Mouse (Mus musculus) heart, embryonic 12.5 days (tissue): ENCODE measurements around the gene Sinhcaf. TPM values are rescaled to one million over a fixed set of nuclear protein-coding genes. Genes with fewer than 3 reads are reported as not detected.
"Not testable (repeated sequence)": the region's sequence is repeated elsewhere in the genome, so short reads cannot be mapped to it uniquely, and the experiment has no call there.

Source experiments
- ATAC-seq: fragments of 200-750 bp; cut with Nextera tagmentation; 2 replicates; pipeline ENCODE4 v1.8.0; 2017; ENCODE audit warnings: moderate TSS enrichment, moderate library complexity; ENCODE audit not compliant: insufficient number of reproducible peaks, low FRiP score
- H3K27ac ChIP-seq: fragments of 300-500 bp; sonication (generic); 2 replicates; pipeline ENCODE4 v1.5.1; 2016; ENCODE audit warnings: mild to moderate bottlenecking, moderate library complexity; ENCODE audit not compliant: poor library complexity, severe bottlenecking
- H3K27me3 ChIP-seq: fragments of 300-500 bp; sonication (generic); replicated peaks from 2 replicates; pipeline ENCODE4 v1.6.1; 2016; ENCODE audit warnings: mild to moderate bottlenecking, moderate library complexity
- H3K36me3 ChIP-seq: fragments of 300-500 bp; sonication (generic); 2 replicates; pipeline ENCODE4 v1.6.1; 2016; ENCODE audit warnings: mild to moderate bottlenecking, moderate library complexity
- H3K4me1 ChIP-seq: fragments of 300-500 bp; sonication (generic); replicated peaks from 2 replicates; pipeline ENCODE4 v1.6.1; 2016; ENCODE audit warnings: mild to moderate bottlenecking
- H3K4me2 ChIP-seq: fragments of 300-500 bp; sonication (generic); 2 replicates; pipeline ENCODE4 v1.6.1; 2016; ENCODE audit warnings: mild to moderate bottlenecking, moderate library complexity
- H3K4me3 ChIP-seq: fragments of 300-500 bp; sonication (generic); 2 replicates; pipeline ENCODE4 v1.5.1; 2016; ENCODE audit warnings: mild to moderate bottlenecking
- H3K9ac ChIP-seq: fragments of 300-500 bp; sonication (generic); 2 replicates; pipeline ENCODE4 v1.6.1; 2016; ENCODE audit warnings: mild to moderate bottlenecking, moderate library complexity
- H3K9me3 ChIP-seq: fragments of 300-500 bp; sonication (generic); replicated peaks from 2 replicates; pipeline ENCODE4 v1.6.1; 2016; ENCODE audit warnings: mild to moderate bottlenecking, moderate library complexity
- WGBS: fragments of 180-500 bp; shearing (Covaris S2); methylation state at CpG from one replicate; pipeline ENCODE4 v1.1.7; 2016; 5-methylcytosine and 5-hydroxymethylcytosine counted together
- polyA plus RNA-seq: library from polyadenylated mRNA; unstranded; fragments of >200 nt; fragmentation: Nextera tagmentation; extraction: Ambion mirVana; gene quantifications from 2 replicates; pipeline ENCODE4 v1.2.1, GENCODE M21; 2016

The Sinhcaf gene
- polyA plus RNA-seq, 1 experiment from 2014 or later: 95.6 TPM

- Histone ChIP-seq H3K4me3 (peak overlapping the region; percentile 66), H3K27me3 (no peaks in the 10 kb centered on the region), H3K27ac (peak overlapping the region; percentile 95), H3K4me2 (peak overlapping the region; percentile 82), H3K36me3 (peaks cover 7% of the 10 kb centered on the region), H3K9ac (peak overlapping the region; percentile 97), H3K4me1 (peaks cover 24% of the 10 kb centered on the region), H3K9me3 (no peaks in the 10 kb centered on the region)
- peak; percentile 74 for ATAC-seq
- under 1% methylated on average over 92 of the region's 92 CpGs for WGBS
Observed at GRCm38 (mm10) chr6:148944767-148945508, 1.3 kb downstream of the Sinhcaf start.

- 0% methylated on average over 30 of the region's 30 CpGs for WGBS
- H3K4me3 ChIP-seq: peak overlapping the region; percentile 66
- H3K9ac ChIP-seq: peak overlapping the region; percentile 97
- H3K4me1 ChIP-seq: peaks cover 24% of the 10 kb centered on the region
- H3K9me3 ChIP-seq: no peaks in the 10 kb centered on the region
- peak overlapping the region; percentile 95 for H3K27ac ChIP-seq
- ATAC-seq: no peak; the same call in none of the 2 replicates
- peak overlapping the region; percentile 82 for H3K4me2 ChIP-seq
- peaks cover 7% of the 10 kb centered on the region for H3K36me3 ChIP-seq
- no peaks in the 10 kb centered on the region for H3K27me3 ChIP-seq
Observed at GRCm38 (mm10) chr6:148944344-148944766, 1.9 kb downstream of the Sinhcaf start.

- peak overlapping the region; percentile 66 for H3K4me3 ChIP-seq
- H3K36me3 ChIP-seq: peaks cover 7% of the 10 kb centered on the region
- H3K9me3 ChIP-seq: no peaks in the 10 kb centered on the region
- H3K4me1 ChIP-seq: peaks cover 24% of the 10 kb centered on the region
- no peak overlapping the region for H3K27ac ChIP-seq
- peak overlapping the region; percentile 97 for H3K9ac ChIP-seq
- 23% methylated on average over 3 of the region's 3 CpGs for WGBS
- no peak for ATAC-seq
- peak overlapping the region; percentile 82 for H3K4me2 ChIP-seq
- H3K27me3 ChIP-seq: no peaks in the 10 kb centered on the region
Observed at GRCm38 (mm10) chr6:148943695-148944094, 2.6 kb downstream of the Sinhcaf start.

- H3K4me1 ChIP-seq: peaks cover 24% of the 10 kb centered on the region
- peaks cover 7% of the 10 kb centered on the region for H3K36me3 ChIP-seq
- H3K27ac ChIP-seq: no peak overlapping the region
- ATAC-seq: no peak
- no peak overlapping the region for H3K9ac ChIP-seq
- 76% methylated on average over 4 of the region's 4 CpGs for WGBS
- H3K4me3 ChIP-seq: no peak overlapping the region
- no peaks in the 10 kb centered on the region for H3K9me3 ChIP-seq
- no peak overlapping the region for H3K4me2 ChIP-seq
- no peaks in the 10 kb centered on the region for H3K27me3 ChIP-seq
Observed at GRCm38 (mm10) chr6:148942406-148942805, 3.9 kb downstream of the Sinhcaf start.

- Histone ChIP-seq H3K27ac (no peak overlapping the region), H3K4me3 (no peak overlapping the region), H3K4me2 (no peak overlapping the region), H3K4me1 (peaks cover 21% of the 10 kb centered on the region), H3K27me3 (no peaks in the 10 kb centered on the region), H3K9ac (no peak overlapping the region), H3K36me3 (peaks cover 7% of the 10 kb centered on the region), H3K9me3 (no peaks in the 10 kb centered on the region)
- WGBS: 59% methylated on average over 5 of the region's 5 CpGs
- ATAC-seq: no peak
Observed at GRCm38 (mm10) chr6:148941880-148942279, 4.4 kb downstream of the Sinhcaf start.

GRCm38 (mm10) chr6:148940383-148940782 lies 5.9 kb downstream of the Sinhcaf start:
- not testable (repeated sequence) for ATAC-seq, H3K27ac ChIP-seq, H3K4me3 ChIP-seq, H3K27me3 ChIP-seq, H3K9ac ChIP-seq, H3K36me3 ChIP-seq, H3K4me2 ChIP-seq, H3K9me3 ChIP-seq
- H3K4me1 ChIP-seq: peaks cover 23% of the 10 kb centered on the region
- 76% methylated on average over 2 of the region's 3 CpGs for WGBS

- H3K27ac ChIP-seq: no peak overlapping the region
- peaks cover 18% of the 10 kb centered on the region for H3K4me1 ChIP-seq
- no peak overlapping the region for H3K9ac ChIP-seq
- ATAC-seq: no peak
- no peak overlapping the region for H3K4me3 ChIP-seq
- no peak overlapping the region for H3K4me2 ChIP-seq
- WGBS: 50% methylated on average over 1 of the region's 1 CpGs
- peaks cover 7% of the 10 kb centered on the region for H3K36me3 ChIP-seq
- no peaks in the 10 kb centered on the region for H3K27me3 ChIP-seq
- H3K9me3 ChIP-seq: no peaks in the 10 kb centered on the region
Observed at GRCm38 (mm10) chr6:148937693-148938092, 8.6 kb downstream of the Sinhcaf start.

- WGBS: 57% methylated on average over 3 of the region's 3 CpGs
- Histone ChIP-seq H3K9ac (no peak overlapping the region), H3K4me3 (no peak overlapping the region), H3K27ac (no peak overlapping the region), H3K27me3 (no peaks in the 10 kb centered on the region), H3K36me3 (peaks cover 24% of the 10 kb centered on the region), H3K9me3 (no peaks in the 10 kb centered on the region), H3K4me2 (no peak overlapping the region), H3K4me1 (peaks cover 9% of the 10 kb centered on the region)
- ATAC-seq: no peak
Observed at GRCm38 (mm10) chr6:148934961-148935590, 11.2 kb downstream of the Sinhcaf start.

- H3K9ac ChIP-seq: no peak overlapping the region
- no peak overlapping the region for H3K4me3 ChIP-seq
- H3K27me3 ChIP-seq: no peaks in the 10 kb centered on the region
- H3K36me3 ChIP-seq: peaks cover 56% of the 10 kb centered on the region
- peaks cover 9% of the 10 kb centered on the region for H3K4me1 ChIP-seq
- 86% methylated on average over 6 of the region's 6 CpGs for WGBS
- H3K4me2 ChIP-seq: no peak overlapping the region
- no peaks in the 10 kb centered on the region for H3K9me3 ChIP-seq
- H3K27ac ChIP-seq: no peak overlapping the region
- ATAC-seq: no peak
Observed at GRCm38 (mm10) chr6:148931281-148931680, 15.0 kb downstream of the Sinhcaf start.

DNA sequence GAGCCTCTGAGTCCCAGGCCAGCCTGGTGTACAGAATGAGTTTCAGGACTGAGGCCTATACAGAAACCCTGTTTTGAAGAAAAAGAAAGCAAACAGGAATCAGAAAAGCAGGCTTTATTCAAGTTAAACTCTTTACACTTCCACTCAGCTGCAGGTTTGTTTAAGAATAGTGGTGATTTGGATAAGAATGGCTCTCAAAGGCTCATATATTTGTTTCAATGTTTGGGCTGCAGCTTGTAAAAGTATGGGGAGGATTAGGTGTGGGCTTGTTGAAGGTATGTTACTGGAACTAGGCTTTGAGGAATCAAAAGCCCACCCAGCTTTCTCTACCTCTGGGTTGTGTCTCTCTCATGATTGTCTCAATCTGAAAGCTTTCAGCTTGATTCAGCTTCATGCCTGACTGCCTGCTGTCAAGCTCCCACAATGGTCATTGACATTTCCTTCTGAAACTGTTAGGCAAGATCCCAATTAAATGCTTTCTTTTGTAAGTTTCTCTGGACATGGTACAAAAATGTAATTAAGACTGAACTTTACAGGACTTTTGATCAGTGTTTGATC lies 27.3 kb downstream of the Sinhcaf start:
- no peak overlapping the region for H3K4me2 ChIP-seq
- no peak for ATAC-seq
- no peaks in the 10 kb centered on the region for H3K9me3 ChIP-seq
- H3K4me1 ChIP-seq: no peaks in the 10 kb centered on the region
- no peak overlapping the region for H3K9ac ChIP-seq
- H3K36me3 ChIP-seq: peaks cover 27% of the 10 kb centered on the region
- no peak overlapping the region for H3K4me3 ChIP-seq
- H3K27ac ChIP-seq: no peak overlapping the region
- no peaks in the 10 kb centered on the region for H3K27me3 ChIP-seq

DNA sequence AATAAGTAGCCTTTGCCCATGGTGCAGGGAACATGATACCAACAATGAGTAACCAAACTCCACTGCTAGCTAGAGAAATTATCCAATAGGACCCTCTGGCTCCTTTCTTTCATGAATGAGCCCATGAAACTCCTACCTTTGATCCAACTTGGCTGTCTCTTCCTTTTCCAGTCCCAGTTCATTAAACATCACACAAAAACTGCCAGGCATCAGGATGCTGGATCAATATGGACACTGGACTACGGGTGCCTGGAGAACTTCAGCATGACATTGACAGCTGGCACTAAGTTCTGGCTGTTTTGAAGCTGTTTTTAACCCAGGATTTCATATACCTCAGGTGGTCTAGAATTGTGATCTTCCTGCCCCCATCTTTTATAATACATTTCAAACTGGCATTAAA lies 28.6 kb downstream of the Sinhcaf start:
- 82% methylated on average over 1 of the region's 1 CpGs for WGBS
- Histone ChIP-seq H3K4me3 (no peak overlapping the region), H3K4me1 (no peaks in the 10 kb centered on the region), H3K9me3 (no peaks in the 10 kb centered on the region), H3K27me3 (no peaks in the 10 kb centered on the region), H3K9ac (no peak overlapping the region), H3K4me2 (no peak overlapping the region), H3K36me3 (peaks cover 20% of the 10 kb centered on the region), H3K27ac (no peak overlapping the region)
- ATAC-seq: no peak
